Mouse (Mus musculus): Measurements from ENCODE around the gene Uck2. TPM values are rescaled to one million over a fixed set of nuclear protein-coding genes. Genes with fewer than 3 reads are reported as not detected.

Uck2 gene
- polyA plus RNA-seq, 1 experiment from 2014 or later = 114 TPM

GRCm38 (mm10) chr1:167266720-167267119 lies 18.4 kb downstream of the Uck2 start:
- Histone ChIP-seq H3K27me3 (ENCODE audit: insufficient read depth, poor library complexity, severe bottlenecking) (no peaks in the 10 kb centered on the region), H3K27ac (no peak overlapping the region), H3K4me1 (peaks cover 73% of the 10 kb centered on the region), H3K36me3 (peaks cover 4% of the 10 kb centered on the region; the same call in 1 of the 2 replicates), H3K4me3 (no peak overlapping the region), H3K9me3 (no peaks in the 10 kb centered on the region)
- 77% methylated on average over 3 of the region's 3 CpGs for WGBS
- DNase-seq (ENCODE audit: low spot score) = no peak

- Histone ChIP-seq H3K27me3 (ENCODE audit: insufficient read depth, poor library complexity, severe bottlenecking) (no peaks in the 10 kb centered on the region), H3K4me1 (peaks cover 71% of the 10 kb centered on the region), H3K36me3 (peaks cover 4% of the 10 kb centered on the region; the same call in 1 of the 2 replicates), H3K27ac (no peak overlapping the region), H3K4me3 (no peak overlapping the region), H3K9me3 (no peaks in the 10 kb centered on the region)
- DNase-seq (ENCODE audit: low spot score) = no peak
- 81% methylated on average over 4 of the region's 4 CpGs for WGBS
These were observed 19.8 kb downstream of the Uck2 start for GRCm38 (mm10) chr1:167265366-167265765.

- Histone ChIP-seq H3K9me3 (no peaks in the 10 kb centered on the region), H3K4me3 (no peak overlapping the region), H3K4me1 (peaks cover 60% of the 10 kb centered on the region), H3K27ac (peak overlapping the region; percentile 23; the same call in 1 of the 2 replicates), H3K36me3 (peaks cover 4% of the 10 kb centered on the region; the same call in 1 of the 2 replicates), H3K27me3 (ENCODE audit: insufficient read depth, poor library complexity, severe bottlenecking) (no peaks in the 10 kb centered on the region)
- WGBS = 70% methylated on average over 10 of the region's 10 CpGs
- DNase-seq (ENCODE audit: low spot score) = no peak
These were observed 22.6 kb downstream of the Uck2 start for GRCm38 (mm10) chr1:167262489-167263041.

GRCm38 (mm10) chr1:167261750-167262149 lies 23.4 kb downstream of the Uck2 start:
- WGBS = 85% methylated on average over 11 of the region's 11 CpGs
- Histone ChIP-seq H3K9me3 (no peaks in the 10 kb centered on the region), H3K36me3 (no peaks in the 10 kb centered on the region), H3K4me1 (peaks cover 63% of the 10 kb centered on the region), H3K27me3 (ENCODE audit: insufficient read depth, poor library complexity, severe bottlenecking) (no peaks in the 10 kb centered on the region), H3K4me3 (no peak overlapping the region), H3K27ac (no peak overlapping the region)
- DNase-seq (ENCODE audit: low spot score) = no peak

- WGBS = 41% methylated on average over 10 of the region's 10 CpGs
- DNase-seq (ENCODE audit: low spot score) = no peak
- H3K4me1 ChIP-seq = peaks cover 77% of the 10 kb centered on the region
- H3K36me3 ChIP-seq = no peaks in the 10 kb centered on the region
- H3K27ac ChIP-seq = peak overlapping the region; percentile 60; the same call in 1 of the 2 replicates
- peak overlapping the region; percentile 31 for H3K4me3 ChIP-seq
- no peaks in the 10 kb centered on the region for H3K27me3 ChIP-seq (ENCODE audit: insufficient read depth, poor library complexity, severe bottlenecking)
- H3K9me3 ChIP-seq = no peaks in the 10 kb centered on the region
These were observed 25.4 kb downstream of the Uck2 start for GRCm38 (mm10) chr1:167259702-167260101.

GRCm38 (mm10) chr1:167256724-167257302 lies 28.3 kb downstream of the Uck2 start:
- Histone ChIP-seq H3K4me3 (no peak overlapping the region), H3K9me3 (no peaks in the 10 kb centered on the region), H3K27me3 (ENCODE audit: insufficient read depth, poor library complexity, severe bottlenecking) (no peaks in the 10 kb centered on the region), H3K4me1 (peaks cover 58% of the 10 kb centered on the region), H3K36me3 (no peaks in the 10 kb centered on the region), H3K27ac (no peak overlapping the region)
- DNase-seq (ENCODE audit: low spot score) = no peak
- 82% methylated on average over 15 of the region's 15 CpGs for WGBS

- Histone ChIP-seq H3K36me3 (no peaks in the 10 kb centered on the region), H3K4me3 (no peak overlapping the region), H3K27ac (no peak overlapping the region), H3K4me1 (peaks cover 49% of the 10 kb centered on the region), H3K9me3 (no peaks in the 10 kb centered on the region), H3K27me3 (ENCODE audit: insufficient read depth, poor library complexity, severe bottlenecking) (no peaks in the 10 kb centered on the region)
- WGBS = 90% methylated on average over 12 of the region's 12 CpGs
- DNase-seq (ENCODE audit: low spot score) = no peak
These were observed 31.5 kb downstream of the Uck2 start for GRCm38 (mm10) chr1:167253579-167253978.

GRCm38 (mm10) chr1:167249881-167250280 lies 35.2 kb downstream of the Uck2 start:
- WGBS = 89% methylated on average over 8 of the region's 8 CpGs
- DNase-seq (ENCODE audit: low spot score) = no peak
- no peak overlapping the region for H3K4me3 ChIP-seq
- H3K4me1 ChIP-seq = peaks cover 48% of the 10 kb centered on the region
- no peaks in the 10 kb centered on the region for H3K27me3 ChIP-seq (ENCODE audit: insufficient read depth, poor library complexity, severe bottlenecking)
- H3K9me3 ChIP-seq = no peaks in the 10 kb centered on the region
- no peak overlapping the region for H3K27ac ChIP-seq
- no peaks in the 10 kb centered on the region for H3K36me3 ChIP-seq

GRCm38 (mm10) chr1:167249252-167249651 lies 35.9 kb downstream of the Uck2 start:
- Histone ChIP-seq H3K36me3 (no peaks in the 10 kb centered on the region), H3K27ac (no peak overlapping the region), H3K4me3 (no peak overlapping the region), H3K27me3 (ENCODE audit: insufficient read depth, poor library complexity, severe bottlenecking) (no peaks in the 10 kb centered on the region), H3K9me3 (no peaks in the 10 kb centered on the region), H3K4me1 (peaks cover 53% of the 10 kb centered on the region)
- whole genome bisulfite sequencing = 87% methylated on average over 19 of the region's 19 CpGs
- no peak for DNase-seq (ENCODE audit: low spot score)

GRCm38 (mm10) chr1:167247886-167248285 lies 37.2 kb downstream of the Uck2 start:
- Histone ChIP-seq H3K27ac (no peak overlapping the region), H3K4me3 (no peak overlapping the region), H3K27me3 (ENCODE audit: insufficient read depth, poor library complexity, severe bottlenecking) (no peaks in the 10 kb centered on the region), H3K36me3 (no peaks in the 10 kb centered on the region), H3K9me3 (no peaks in the 10 kb centered on the region), H3K4me1 (peaks cover 67% of the 10 kb centered on the region)
- DNase-seq (ENCODE audit: low spot score) = no peak
- WGBS = 78% methylated on average over 9 of the region's 9 CpGs

- DNase-seq (ENCODE audit: low spot score) = no peak
- 70% methylated on average over 8 of the region's 8 CpGs for WGBS
- Histone ChIP-seq H3K4me1 (peaks cover 70% of the 10 kb centered on the region), H3K4me3 (no peak overlapping the region), H3K27me3 (ENCODE audit: insufficient read depth, poor library complexity, severe bottlenecking) (no peaks in the 10 kb centered on the region), H3K27ac (no peak overlapping the region), H3K9me3 (no peaks in the 10 kb centered on the region), H3K36me3 (no peaks in the 10 kb centered on the region)
These were observed 38.1 kb downstream of the Uck2 start for GRCm38 (mm10) chr1:167246976-167247375.

GRCm38 (mm10) chr1:167246275-167246674 lies 38.8 kb downstream of the Uck2 start:
- 81% methylated on average over 9 of the region's 9 CpGs for WGBS

GRCm38 (mm10) chr1:167245180-167245641 lies 39.9 kb downstream of the Uck2 start:
- no peaks in the 10 kb centered on the region for H3K27me3 ChIP-seq (ENCODE audit: insufficient read depth, poor library complexity, severe bottlenecking)
- no peak for DNase-seq (ENCODE audit: low spot score)
- H3K4me1 ChIP-seq = peaks cover 74% of the 10 kb centered on the region
- no peaks in the 10 kb centered on the region for H3K9me3 ChIP-seq
- 49% methylated on average over 9 of the region's 9 CpGs for WGBS
- 0 out of 2 replicates have a peak overlapping the region, but pooled peaks have one; percentile 13 for H3K27ac ChIP-seq
- H3K4me3 ChIP-seq = no peak overlapping the region
- H3K36me3 ChIP-seq = no peaks in the 10 kb centered on the region

More at GRCm38 (mm10) chr1:167246275-167246674, 38.8 kb downstream of the Uck2 start:
- no peak overlapping the region for H3K27ac ChIP-seq
- peaks cover 71% of the 10 kb centered on the region for H3K4me1 ChIP-seq
- no peak for DNase-seq (ENCODE audit: low spot score)
- no peaks in the 10 kb centered on the region for H3K27me3 ChIP-seq (ENCODE audit: insufficient read depth, poor library complexity, severe bottlenecking)
- no peak overlapping the region for H3K4me3 ChIP-seq
- H3K9me3 ChIP-seq = no peaks in the 10 kb centered on the region
- H3K36me3 ChIP-seq = no peaks in the 10 kb centered on the region

All from heart, embryonic 10.5 days (tissue).